Mouse (Mus musculus) embryonic fibroblast, embryonic 13.5 days (primary cell): ENCODE data around the gene Tex12.

Experiments
- CTCF ChIP-seq: IDR thresholded peaks from 2 replicates; pipeline ENCODE4 v1.5.1; 2011; ENCODE audit warnings: mild to moderate bottlenecking, control low read depth, low read length, moderate library complexity, borderline replicate concordance; ENCODE audit not compliant: insufficient read depth
- POLR2A ChIP-seq: IDR thresholded peaks from 2 replicates; pipeline ENCODE4 v1.6.1; 2011; ENCODE audit warnings: low read depth, mild to moderate bottlenecking, control low read depth, low read length, moderate library complexity

GRCm38 (mm10) chr9:50555094-50555446, 6.1 kb downstream of the Tex12 start, which contains the start of gene Bco2:
- TF ChIP-seq CTCF: no peak
- no peak for TF ChIP-seq POLR2A
